Mouse (Mus musculus): Measurements from ENCODE around the gene Aspscr1. TPM values are rescaled to one million over a fixed set of nuclear protein-coding genes. Genes with fewer than 3 reads are reported as not detected.

Aspscr1 gene
- polyA plus RNA-seq, 1 experiment from 2014 or later = 129 TPM

DNA sequence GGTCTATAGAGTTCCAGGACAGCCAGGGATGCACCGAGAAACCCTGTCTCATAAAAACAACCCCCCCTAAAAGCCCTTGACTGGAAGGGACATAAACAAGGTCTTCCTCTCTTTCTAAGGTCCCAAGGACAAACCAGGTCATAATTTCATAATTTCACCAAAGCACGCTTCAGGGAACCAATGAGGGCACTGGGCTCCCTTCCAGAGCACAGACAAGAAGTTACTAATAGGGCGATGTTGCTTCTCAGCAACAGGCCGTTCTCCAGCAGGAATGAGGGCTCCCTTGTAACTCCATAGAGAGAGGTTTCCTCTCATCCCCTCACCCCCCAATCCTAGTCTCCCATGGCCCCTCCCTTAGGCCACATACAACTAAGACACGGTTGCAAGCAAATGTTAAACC is 68.2 kb downstream of the Aspscr1 start:
- Histone ChIP-seq H3K27me3 (ENCODE audit: control insufficient read depth, insufficient read depth, low read length) (no peaks in the 10 kb centered on the region), H3K27ac (ENCODE audit: low read depth, low read length) (no peak overlapping the region), H3K4me2 (ENCODE audit: low read depth, low read length, severe bottlenecking) (no peak overlapping the region), H3K4me3 (ENCODE audit: low read depth, low read length) (no peak overlapping the region), H3K9me3 (ENCODE audit: control insufficient read depth, low read length) (no peaks in the 10 kb centered on the region), H3K36me3 (ENCODE audit: control insufficient read depth, insufficient read depth, low read length) (no peaks in the 10 kb centered on the region), H3K9ac (ENCODE audit: low read length) (no peak overlapping the region), H3K4me1 (replicated peaks; ENCODE audit: control insufficient read depth, insufficient read depth, low read length) (no peaks in the 10 kb centered on the region)
- DNase-seq (ENCODE audit: low spot score) (no peak), ATAC-seq (replicated peaks; ENCODE audit: low FRiP score) (no peak)
- 91% methylated on average over 5 of the region's 5 CpGs for WGBS

DNA sequence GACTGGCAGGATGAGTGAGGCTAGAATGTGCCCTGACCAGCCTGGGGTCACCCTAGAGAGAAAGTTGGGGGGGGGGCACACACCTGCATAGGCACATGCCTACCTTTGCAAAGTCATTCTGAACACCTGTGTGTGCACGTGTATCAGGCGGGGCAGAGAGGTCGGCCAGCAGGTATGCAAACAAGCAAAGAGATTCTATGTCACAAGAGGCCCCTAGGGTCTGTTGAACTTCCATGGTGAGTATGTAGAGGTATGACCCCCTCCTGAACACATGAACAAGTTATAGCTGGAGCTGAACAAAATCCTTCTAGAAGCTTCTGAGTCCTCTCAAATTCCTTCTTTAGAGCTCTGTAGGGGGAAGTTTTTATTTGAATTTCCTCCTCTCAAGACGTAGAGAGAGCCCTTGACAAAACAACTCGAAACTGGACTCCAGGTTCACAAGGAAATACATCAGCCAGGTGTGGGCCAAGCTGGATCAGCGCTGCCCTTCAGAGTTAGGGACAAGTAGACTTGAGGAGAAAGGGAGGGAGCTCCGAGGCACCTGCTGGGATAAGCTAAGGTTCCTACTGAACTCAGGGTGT is 71.4 kb downstream of the Aspscr1 start:
- Histone ChIP-seq H3K4me1 (replicated peaks; ENCODE audit: control insufficient read depth, insufficient read depth, low read length) (no peaks in the 10 kb centered on the region), H3K36me3 (ENCODE audit: control insufficient read depth, insufficient read depth, low read length) (no peaks in the 10 kb centered on the region), H3K4me2 (ENCODE audit: low read depth, low read length, severe bottlenecking) (no peak overlapping the region), H3K27me3 (ENCODE audit: control insufficient read depth, insufficient read depth, low read length) (no peaks in the 10 kb centered on the region), H3K9me3 (ENCODE audit: control insufficient read depth, low read length) (no peaks in the 10 kb centered on the region), H3K4me3 (ENCODE audit: low read depth, low read length) (no peak overlapping the region), H3K9ac (ENCODE audit: low read length) (no peak overlapping the region), H3K27ac (ENCODE audit: low read depth, low read length) (no peak overlapping the region)
- whole genome bisulfite sequencing = 77% methylated on average over 7 of the region's 7 CpGs
- DNase-seq (ENCODE audit: low spot score) (no peak), ATAC-seq (replicated peaks; ENCODE audit: low FRiP score) (no peak)

DNA sequence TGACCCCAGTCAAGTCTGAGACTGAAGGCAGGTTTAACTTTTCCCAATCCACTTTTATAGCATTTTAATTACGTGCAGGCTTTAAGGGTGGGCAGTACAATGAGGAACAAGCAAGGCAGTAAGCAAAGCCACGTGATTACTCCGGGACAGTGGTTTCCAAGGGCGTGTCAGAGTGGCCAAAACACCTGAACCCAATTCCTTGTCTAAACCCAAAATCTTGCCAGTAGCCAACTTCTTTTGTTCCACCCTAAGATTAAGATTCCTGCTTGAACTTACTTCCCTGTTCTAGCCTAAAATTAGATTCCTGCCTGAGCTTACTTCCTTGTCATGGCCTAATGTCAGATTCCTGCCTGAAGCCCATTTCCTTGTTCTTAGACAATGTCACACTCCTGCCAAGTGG is 75.2 kb downstream of the Aspscr1 start:
- ATAC-seq (replicated peaks; ENCODE audit: low FRiP score) (no peak), DNase-seq (ENCODE audit: low spot score) (no peak)
- 85% methylated on average over 4 of the region's 4 CpGs for WGBS
- H3K27me3 ChIP-seq (ENCODE audit: control insufficient read depth, insufficient read depth, low read length) = no peaks in the 10 kb centered on the region
- no peak overlapping the region for H3K4me2 ChIP-seq (ENCODE audit: low read depth, low read length, severe bottlenecking)
- H3K9me3 ChIP-seq (ENCODE audit: control insufficient read depth, low read length) = no peaks in the 10 kb centered on the region
- H3K27ac ChIP-seq (ENCODE audit: low read depth, low read length) = no peak overlapping the region
- H3K4me1 ChIP-seq (replicated peaks; ENCODE audit: control insufficient read depth, insufficient read depth, low read length) = no peaks in the 10 kb centered on the region
- H3K4me3 ChIP-seq (ENCODE audit: low read depth, low read length) = no peak overlapping the region
- no peak overlapping the region for H3K9ac ChIP-seq (ENCODE audit: low read length)
- H3K36me3 ChIP-seq (ENCODE audit: control insufficient read depth, insufficient read depth, low read length) = no peaks in the 10 kb centered on the region

DNA sequence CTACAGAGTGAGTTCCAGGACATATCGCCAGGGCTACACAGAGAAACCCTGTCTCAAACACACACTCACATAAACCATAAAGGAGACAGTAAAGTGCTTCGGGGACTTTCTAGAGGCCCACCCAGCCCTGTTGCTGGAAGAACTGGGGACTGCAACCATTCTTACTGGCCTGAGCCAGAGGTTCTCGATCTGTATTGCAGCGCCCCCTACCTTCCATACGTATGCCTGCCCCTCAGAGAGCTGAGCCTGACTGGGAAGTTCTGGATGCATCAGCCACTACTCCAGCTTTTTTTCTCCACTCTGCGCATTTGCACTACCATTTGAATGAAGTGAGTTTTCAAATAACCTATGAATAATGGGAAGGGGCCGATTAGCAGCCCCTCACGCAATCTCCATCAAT is 76.7 kb downstream of the Aspscr1 start:
- H3K4me1 ChIP-seq (replicated peaks; ENCODE audit: control insufficient read depth, insufficient read depth, low read length) = no peaks in the 10 kb centered on the region
- no peaks in the 10 kb centered on the region for H3K27me3 ChIP-seq (ENCODE audit: control insufficient read depth, insufficient read depth, low read length)
- no peak overlapping the region for H3K4me3 ChIP-seq (ENCODE audit: low read depth, low read length)
- 63% methylated on average over 8 of the region's 8 CpGs for WGBS
- H3K9me3 ChIP-seq (ENCODE audit: control insufficient read depth, low read length) = no peaks in the 10 kb centered on the region
- no peak overlapping the region for H3K27ac ChIP-seq (ENCODE audit: low read depth, low read length)
- H3K36me3 ChIP-seq (ENCODE audit: control insufficient read depth, insufficient read depth, low read length) = no peaks in the 10 kb centered on the region
- DNase-seq (ENCODE audit: low spot score) = no peak
- H3K4me2 ChIP-seq (ENCODE audit: low read depth, low read length, severe bottlenecking) = no peak overlapping the region
- no peak for ATAC-seq (replicated peaks; ENCODE audit: low FRiP score)
- no peak overlapping the region for H3K9ac ChIP-seq (ENCODE audit: low read length)

DNA sequence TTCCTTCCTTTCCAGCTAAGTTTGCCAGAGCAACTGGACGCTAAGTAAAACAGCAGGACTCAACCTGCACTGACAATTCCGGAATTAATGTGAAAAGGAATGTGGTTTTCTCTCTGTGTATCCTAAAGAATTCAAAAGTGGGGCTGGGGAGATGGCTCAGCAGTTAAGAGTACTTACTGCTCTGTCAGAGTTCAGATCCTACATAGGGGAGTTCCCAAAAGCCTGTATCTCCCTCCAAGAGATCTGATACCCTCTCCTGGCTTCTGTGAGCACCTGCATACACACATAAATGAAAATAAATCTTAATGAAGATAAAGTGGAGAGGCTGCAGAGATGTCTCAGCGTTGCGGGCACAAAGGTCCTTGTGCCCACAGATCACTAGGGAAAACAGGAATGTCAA is 78.8 kb downstream of the Aspscr1 start:
- H3K4me2 ChIP-seq (ENCODE audit: low read depth, low read length, severe bottlenecking) = no peak overlapping the region
- DNase-seq (ENCODE audit: low spot score) = no peak

More for the DNA sequence above, 78.8 kb downstream of the Aspscr1 start:
- no peak for ATAC-seq (replicated peaks; ENCODE audit: low FRiP score)
- Histone ChIP-seq H3K4me1 (replicated peaks; ENCODE audit: control insufficient read depth, insufficient read depth, low read length) (no peaks in the 10 kb centered on the region), H3K27ac (ENCODE audit: low read depth, low read length) (no peak overlapping the region), H3K9me3 (ENCODE audit: control insufficient read depth, low read length) (no peaks in the 10 kb centered on the region), H3K9ac (ENCODE audit: low read length) (no peak overlapping the region), H3K36me3 (ENCODE audit: control insufficient read depth, insufficient read depth, low read length) (no peaks in the 10 kb centered on the region), H3K4me3 (ENCODE audit: low read depth, low read length) (no peak overlapping the region), H3K27me3 (ENCODE audit: control insufficient read depth, insufficient read depth, low read length) (no peaks in the 10 kb centered on the region)
- 78% methylated on average over 4 of the region's 4 CpGs for WGBS

Small RNA genes lying within 50 kb of the gene (microRNA-seq; reads per million reads assigned to microRNA genes)
- gene Mir6936 (ENCODE audit: insufficient number of aligned reads) = 5.0 reads per million

Other genes with a start within 250 kb of the Aspscr1 start
- gene Nploc4, start 235.3 kb upstream of the Aspscr1 start, polyA plus RNA-seq (2014; fragmentation: Nextera tagmentation; extraction: Ambion mirVana) = 52.4 and 56.4 TPM in 2 replicates
- 0.19 TPM in 1 of 2 replicates, not detected in the other for gene Tspan10, start 230.3 kb upstream of the Aspscr1 start, polyA plus RNA-seq (2014; fragmentation: Nextera tagmentation; extraction: Ambion mirVana)
- gene Pde6g, start 219.5 kb upstream of the Aspscr1 start, polyA plus RNA-seq (2014; fragmentation: Nextera tagmentation; extraction: Ambion mirVana) = 0.21 and 0.59 TPM in 2 replicates
- 11.3 and 11.6 TPM in 2 replicates for gene Oxld1, start 214.9 kb upstream of the Aspscr1 start, polyA plus RNA-seq (2014; fragmentation: Nextera tagmentation; extraction: Ambion mirVana)
- gene Ccdc137, start 214.9 kb upstream of the Aspscr1 start, polyA plus RNA-seq (2014; fragmentation: Nextera tagmentation; extraction: Ambion mirVana) = 30.3 and 33.8 TPM in 2 replicates
- gene Arl16, start 205.4 kb upstream of the Aspscr1 start, polyA plus RNA-seq (2014; fragmentation: Nextera tagmentation; extraction: Ambion mirVana) = 50.1 and 54.2 TPM in 2 replicates
- 152 and 160 TPM in 2 replicates for gene Mrpl12, start 188.4 kb upstream of the Aspscr1 start, polyA plus RNA-seq (2014; fragmentation: Nextera tagmentation; extraction: Ambion mirVana)
- 50.9 and 57.5 TPM in 2 replicates for gene Slc25a10, start 181.1 kb upstream of the Aspscr1 start, polyA plus RNA-seq (2014; fragmentation: Nextera tagmentation; extraction: Ambion mirVana)
- gene Gcgr, start 142.3 kb upstream of the Aspscr1 start, polyA plus RNA-seq (2014; fragmentation: Nextera tagmentation; extraction: Ambion mirVana) = 0.35 TPM in 1 of 2 replicates, not detected in the other
- 213 and 247 TPM in 2 replicates for gene Mcrip1, start 123.2 kb upstream of the Aspscr1 start, polyA plus RNA-seq (2014; fragmentation: Nextera tagmentation; extraction: Ambion mirVana)
- not detected in 2 replicates for gene Ppp1r27, start 121.8 kb upstream of the Aspscr1 start, polyA plus RNA-seq (2014; fragmentation: Nextera tagmentation; extraction: Ambion mirVana)
- gene P4hb, start 99.7 kb upstream of the Aspscr1 start, polyA plus RNA-seq (2014; fragmentation: Nextera tagmentation; extraction: Ambion mirVana) = 439 and 476 TPM in 2 replicates
- 621 and 667 TPM in 2 replicates for gene Arhgdia, start 91.3 kb upstream of the Aspscr1 start, polyA plus RNA-seq (2014; fragmentation: Nextera tagmentation; extraction: Ambion mirVana)
- 808 and 816 TPM in 2 replicates for gene Alyref, start 74.6 kb upstream of the Aspscr1 start, polyA plus RNA-seq (2014; fragmentation: Nextera tagmentation; extraction: Ambion mirVana)
- gene Anapc11, start 74.6 kb upstream of the Aspscr1 start, polyA plus RNA-seq (2014; fragmentation: Nextera tagmentation; extraction: Ambion mirVana) = 200 and 217 TPM in 2 replicates
- gene Npb, start 64.5 kb upstream of the Aspscr1 start, polyA plus RNA-seq (2014; fragmentation: Nextera tagmentation; extraction: Ambion mirVana) = not detected in 2 replicates
- 126 and 134 TPM in 2 replicates for gene Pcyt2, start 55.0 kb upstream of the Aspscr1 start, polyA plus RNA-seq (2014; fragmentation: Nextera tagmentation; extraction: Ambion mirVana)
- 37.8 and 41.1 TPM in 2 replicates for gene Sirt7, start 47.7 kb upstream of the Aspscr1 start, polyA plus RNA-seq (2014; fragmentation: Nextera tagmentation; extraction: Ambion mirVana)
- gene Mafg, start 39.4 kb upstream of the Aspscr1 start, polyA plus RNA-seq (2014; fragmentation: Nextera tagmentation; extraction: Ambion mirVana) = 25.5 and 26.4 TPM in 2 replicates
- gene Pycr1, start 29.2 kb upstream of the Aspscr1 start, polyA plus RNA-seq (2014; fragmentation: Nextera tagmentation; extraction: Ambion mirVana) = 33.7 and 36.9 TPM in 2 replicates
- gene Myadml2, start 24.8 kb upstream of the Aspscr1 start, polyA plus RNA-seq (2014; fragmentation: Nextera tagmentation; extraction: Ambion mirVana) = 0.51 TPM in 1 of 2 replicates, not detected in the other
- 0.61 and 1.3 TPM in 2 replicates for gene Notum, start 11.8 kb upstream of the Aspscr1 start, polyA plus RNA-seq (2014; fragmentation: Nextera tagmentation; extraction: Ambion mirVana)
- gene Cenpx, start 40.8 kb downstream of the Aspscr1 start, polyA plus RNA-seq (2014; fragmentation: Nextera tagmentation; extraction: Ambion mirVana) = 121 and 130 TPM in 2 replicates
- 53.3 and 54.4 TPM in 2 replicates for gene Lrrc45, start 41.0 kb downstream of the Aspscr1 start, polyA plus RNA-seq (2014; fragmentation: Nextera tagmentation; extraction: Ambion mirVana)
- 7.5 and 10.6 TPM in 2 replicates for gene Rac3, start 48.5 kb downstream of the Aspscr1 start, polyA plus RNA-seq (2014; fragmentation: Nextera tagmentation; extraction: Ambion mirVana)
- gene Dcxr, start 54.3 kb downstream of the Aspscr1 start, polyA plus RNA-seq (2014; fragmentation: Nextera tagmentation; extraction: Ambion mirVana) = 10.8 and 11.8 TPM in 2 replicates
- 1.8 TPM in 1 of 2 replicates, not detected in the other for gene Cbr2, start 59.1 kb downstream of the Aspscr1 start, polyA plus RNA-seq (2014; fragmentation: Nextera tagmentation; extraction: Ambion mirVana)
- gene Hmga1b, start 89.8 kb downstream of the Aspscr1 start, polyA plus RNA-seq (2014; fragmentation: Nextera tagmentation; extraction: Ambion mirVana) = 7.6 and 8.3 TPM in 2 replicates
- 45.4 and 48.3 TPM in 2 replicates for gene Rfng, start 111.2 kb downstream of the Aspscr1 start, polyA plus RNA-seq (2014; fragmentation: Nextera tagmentation; extraction: Ambion mirVana)
- gene Gps1, start 111.3 kb downstream of the Aspscr1 start, polyA plus RNA-seq (2014; fragmentation: Nextera tagmentation; extraction: Ambion mirVana) = 271 and 304 TPM in 2 replicates
- gene Dus1l, start 123.4 kb downstream of the Aspscr1 start, polyA plus RNA-seq (2014; fragmentation: Nextera tagmentation; extraction: Ambion mirVana) = 71.7 and 80.3 TPM in 2 replicates
- 139 and 140 TPM in 2 replicates for gene Fasn, start 151.6 kb downstream of the Aspscr1 start, polyA plus RNA-seq (2014; fragmentation: Nextera tagmentation; extraction: Ambion mirVana)

Measured in forebrain, embryonic 11.5 days (tissue).